Mouse (Mus musculus): ENCODE results near the gene Relch. TPM values are rescaled to one million over a fixed set of nuclear protein-coding genes. Genes with fewer than 3 reads are reported as not detected.
"Not testable (repeated sequence)": the region's sequence is repeated elsewhere in the genome, so short reads cannot be mapped to it uniquely, and the experiment has no call there.

Relch gene
- total RNA-seq, 2 experiments from 2014 or later: 34.2 to 47.3 TPM

DNA sequence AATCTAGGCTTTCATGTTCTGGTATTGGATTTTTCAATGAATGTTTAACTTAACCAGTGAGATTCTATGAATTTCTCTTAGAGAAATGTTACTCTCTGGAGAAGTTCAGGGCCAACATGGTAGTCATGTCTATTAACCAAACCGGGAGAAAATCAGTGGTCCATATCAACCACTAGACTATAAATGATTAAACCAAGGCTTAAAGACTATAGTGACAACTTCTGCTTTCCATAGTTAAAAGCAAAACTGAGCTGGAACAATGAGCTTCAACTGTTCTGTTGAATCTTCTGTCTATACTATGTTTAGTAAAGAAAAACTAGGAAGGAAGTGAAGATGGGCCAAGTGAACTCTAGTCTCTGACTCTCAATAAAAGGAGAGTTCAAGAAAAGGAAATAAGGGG is 82.8 kb downstream of the Relch start:
- DNase-seq: no peak

- DNase-seq: no peak
Observed at GRCm38 (mm10) chr1:105746858-105747596, 83.4 kb downstream of the Relch start.

GRCm38 (mm10) chr1:105748091-105748799 is 84.6 kb downstream of the Relch start:
- DNase-seq: no peak

DNA sequence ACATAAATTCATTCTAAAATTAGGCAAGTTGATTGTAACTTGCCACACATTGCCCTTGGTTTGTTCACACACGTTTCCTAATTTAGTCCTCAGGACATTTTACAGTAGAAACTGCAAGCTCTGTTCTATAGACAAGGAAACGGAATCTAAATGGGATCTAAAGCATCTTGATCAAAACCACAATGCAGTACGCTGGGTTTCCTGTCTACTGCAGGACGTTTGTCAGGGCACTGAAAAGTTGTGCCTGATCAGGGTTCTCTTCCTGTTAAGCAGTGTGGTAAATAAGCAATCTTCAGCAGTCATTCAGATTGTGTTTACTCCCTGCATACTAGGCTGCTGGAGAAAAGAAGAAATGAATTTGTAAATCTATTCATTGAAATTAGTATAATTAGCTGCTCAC is 88.5 kb downstream of the Relch start:
- DNase-seq: no peak

DNA sequence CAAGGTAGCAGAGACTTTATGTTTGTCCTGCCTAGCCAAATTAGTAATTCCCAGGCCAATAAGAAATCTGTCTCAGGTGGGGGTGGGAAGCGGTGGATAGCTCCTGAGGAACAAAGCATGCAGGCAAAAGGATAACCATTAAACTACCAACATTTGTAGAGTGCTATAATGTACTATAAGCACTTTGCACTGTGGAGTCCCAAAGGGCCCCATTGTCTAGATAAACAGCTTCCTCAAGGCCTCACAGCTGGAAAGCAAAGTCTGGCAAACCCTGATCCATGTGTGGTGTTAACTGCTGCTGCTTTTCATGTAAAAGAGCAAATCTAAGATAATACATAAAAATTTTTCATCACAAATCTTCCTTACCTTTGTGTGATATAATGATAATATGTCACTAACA is 89.3 kb downstream of the Relch start:
- no peak for DNase-seq

GRCm38 (mm10) chr1:105758798-105759197 is 95.1 kb downstream of the Relch start:
- DNase-seq: no peak

DNA sequence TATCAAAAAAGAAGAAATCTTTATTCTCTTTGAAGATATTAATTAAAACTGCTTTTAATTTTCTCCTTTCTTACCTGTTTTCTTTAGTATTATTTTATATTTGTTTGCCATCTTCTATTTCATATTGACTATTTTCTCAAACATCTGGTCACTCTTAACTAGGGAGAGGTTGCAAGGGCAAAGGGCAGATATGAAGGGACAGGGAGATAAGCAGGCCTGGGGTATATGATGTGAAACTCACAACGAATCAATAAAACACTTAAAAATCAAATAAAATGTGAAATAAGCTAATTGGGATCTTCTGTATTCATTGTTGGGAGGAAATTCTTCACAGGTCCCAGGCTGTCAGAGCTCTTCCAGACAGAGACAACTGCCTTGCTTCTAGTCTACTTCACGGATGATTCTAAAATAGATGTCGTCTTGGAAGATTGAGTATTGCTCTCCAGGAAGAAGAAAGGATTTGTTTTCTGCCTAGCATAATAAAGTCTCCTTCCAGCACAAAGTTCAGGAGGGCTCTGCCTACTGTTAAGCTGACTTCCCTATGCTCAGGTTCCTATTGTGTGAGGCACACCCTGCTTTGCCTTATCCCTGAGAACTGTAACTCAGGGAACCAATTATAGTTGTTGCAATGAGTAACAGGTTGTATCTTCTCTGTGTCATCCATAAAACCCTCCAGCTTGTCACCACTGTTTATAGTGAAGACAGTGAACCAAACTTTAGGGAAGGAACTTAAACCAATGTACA is 95.9 kb downstream of the Relch start:
- no peak for DNase-seq

DNA sequence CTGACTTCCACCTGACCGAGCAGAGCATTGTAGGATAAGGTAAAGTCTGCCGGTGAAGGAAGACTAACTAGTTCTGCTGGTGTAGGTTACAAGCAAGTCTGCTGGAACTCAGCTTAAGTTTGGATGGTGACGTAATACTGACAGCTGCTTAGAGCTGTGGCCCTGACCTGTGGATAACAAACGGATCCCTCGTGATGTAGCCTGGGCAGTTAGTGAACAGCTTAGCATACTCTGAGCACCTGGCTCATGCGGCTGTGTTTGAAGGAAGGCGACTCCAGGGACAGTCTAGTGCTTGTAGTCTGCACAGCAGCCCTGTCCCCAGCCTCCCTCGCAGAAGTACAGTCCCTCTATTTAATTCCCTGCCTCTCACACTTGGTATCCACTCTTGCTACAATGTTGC is 101.9 kb downstream of the Relch start:
- no peak for DNase-seq

- DNase-seq: not testable (repeated sequence)
Observed at GRCm38 (mm10) chr1:105766099-105766498, 102.4 kb downstream of the Relch start.

DNA sequence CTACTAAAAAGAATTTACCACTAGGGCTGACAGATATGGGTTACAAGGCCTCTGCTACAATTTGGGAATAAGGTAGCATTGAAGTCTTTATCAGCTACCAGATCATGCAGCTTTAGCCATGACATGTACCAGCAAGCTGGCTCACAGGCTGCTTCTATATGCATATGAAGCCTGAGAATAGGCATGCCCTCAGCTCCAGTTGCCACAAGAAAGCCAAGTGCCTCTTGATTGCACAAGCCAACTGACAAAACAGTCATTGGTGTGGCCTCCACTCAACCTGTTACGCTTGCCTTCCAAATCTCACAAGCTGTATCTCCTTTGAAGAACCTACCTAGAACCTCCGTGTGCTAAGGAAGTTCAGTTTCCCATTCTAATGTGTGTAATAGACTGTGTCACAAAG is 104.7 kb downstream of the Relch start:
- no peak for DNase-seq

DNA sequence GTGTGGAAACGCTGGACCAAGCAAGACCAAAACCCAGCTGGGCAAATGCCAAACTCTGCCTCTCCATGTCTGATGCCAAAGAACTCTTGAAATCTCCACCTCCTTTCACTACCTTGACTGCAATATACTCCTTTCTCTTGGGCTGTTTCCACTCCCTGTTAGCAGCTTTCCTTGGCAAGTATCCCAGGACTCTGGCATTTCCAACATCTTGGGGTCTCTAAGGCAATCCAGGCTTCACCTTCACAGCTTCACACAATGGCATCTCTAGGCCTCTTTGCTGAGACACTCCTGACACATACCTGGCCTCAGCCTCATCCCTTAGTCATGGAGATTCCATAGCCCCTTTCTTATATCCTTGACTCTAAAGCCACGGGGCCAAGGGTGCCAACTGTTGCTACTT is 107.0 kb downstream of the Relch start:
- no peak for DNase-seq

GRCm38 (mm10) chr1:105776426-105776825 is 112.8 kb downstream of the Relch start:
- no peak for DNase-seq

DNA sequence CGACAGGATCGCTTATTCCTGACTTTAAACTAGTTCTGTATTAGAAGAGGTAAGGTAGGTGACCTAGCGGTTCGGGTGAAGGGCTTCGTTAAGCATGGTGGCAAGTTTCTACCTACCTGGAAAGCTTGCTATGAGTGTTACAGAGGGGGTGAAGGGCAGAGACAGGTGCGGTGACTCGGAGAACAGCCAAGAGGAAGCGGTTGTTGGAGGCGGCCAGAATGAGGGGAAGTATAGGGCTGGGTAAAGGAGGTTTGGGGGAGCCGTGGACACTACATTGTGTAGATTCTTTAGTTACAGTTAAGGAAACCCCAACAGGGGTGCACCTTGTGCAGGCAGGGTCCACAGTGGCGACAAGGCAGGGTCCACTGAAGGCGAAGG is 116.4 kb downstream of the Relch start:
- DNase-seq: no peak

DNA sequence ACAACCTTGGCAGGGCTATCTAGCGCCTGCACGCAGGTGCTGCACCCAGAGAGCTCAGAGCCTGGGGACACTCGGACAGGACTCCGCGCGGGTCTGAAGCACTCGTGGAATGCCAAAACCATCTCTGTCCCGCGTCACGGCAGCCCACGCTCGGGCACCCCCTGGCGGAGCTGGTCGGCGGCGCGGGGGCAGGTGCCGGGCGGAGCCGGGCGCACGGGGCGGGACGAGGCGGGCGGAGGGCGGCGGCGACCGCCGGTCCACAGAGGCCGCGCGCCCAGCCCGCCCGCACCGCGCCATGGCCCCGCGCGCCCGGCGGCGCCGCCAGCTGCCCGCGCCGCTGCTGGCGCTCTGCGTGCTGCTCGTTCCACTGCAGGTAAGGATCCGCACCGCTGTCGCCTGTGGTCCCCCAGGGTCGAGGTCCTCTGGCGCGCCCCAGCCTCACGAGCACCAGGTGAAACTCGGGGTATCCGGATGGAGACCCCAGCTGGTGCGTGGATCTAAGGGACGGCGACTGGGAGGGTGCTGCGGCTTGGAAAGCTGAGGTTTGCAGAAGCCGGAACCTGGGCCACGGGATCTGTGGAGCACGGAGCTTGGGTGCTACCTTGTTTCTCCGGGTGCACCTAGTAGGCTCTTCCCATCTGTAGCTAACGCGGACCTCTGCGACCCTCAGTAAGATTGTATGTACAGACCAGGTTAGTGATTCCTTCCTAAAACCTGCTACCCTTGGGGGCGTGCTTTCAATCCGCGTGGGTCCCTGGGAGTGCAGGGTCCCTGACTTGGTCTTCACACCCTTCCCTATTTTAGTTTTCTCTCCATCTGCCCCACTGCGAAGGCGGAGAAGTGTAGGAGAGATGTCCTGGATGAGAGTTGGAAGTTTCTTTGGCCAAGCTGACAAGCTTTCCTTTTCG is 117.0 kb downstream of the Relch start, which contains the start of gene Tnfrsf11a:
Gene Tnfrsf11a, plus strand, starts transcription at position 262 of the 908 bp plus-strand sequence.
- DNase-seq: peak; percentile 81

DNA sequence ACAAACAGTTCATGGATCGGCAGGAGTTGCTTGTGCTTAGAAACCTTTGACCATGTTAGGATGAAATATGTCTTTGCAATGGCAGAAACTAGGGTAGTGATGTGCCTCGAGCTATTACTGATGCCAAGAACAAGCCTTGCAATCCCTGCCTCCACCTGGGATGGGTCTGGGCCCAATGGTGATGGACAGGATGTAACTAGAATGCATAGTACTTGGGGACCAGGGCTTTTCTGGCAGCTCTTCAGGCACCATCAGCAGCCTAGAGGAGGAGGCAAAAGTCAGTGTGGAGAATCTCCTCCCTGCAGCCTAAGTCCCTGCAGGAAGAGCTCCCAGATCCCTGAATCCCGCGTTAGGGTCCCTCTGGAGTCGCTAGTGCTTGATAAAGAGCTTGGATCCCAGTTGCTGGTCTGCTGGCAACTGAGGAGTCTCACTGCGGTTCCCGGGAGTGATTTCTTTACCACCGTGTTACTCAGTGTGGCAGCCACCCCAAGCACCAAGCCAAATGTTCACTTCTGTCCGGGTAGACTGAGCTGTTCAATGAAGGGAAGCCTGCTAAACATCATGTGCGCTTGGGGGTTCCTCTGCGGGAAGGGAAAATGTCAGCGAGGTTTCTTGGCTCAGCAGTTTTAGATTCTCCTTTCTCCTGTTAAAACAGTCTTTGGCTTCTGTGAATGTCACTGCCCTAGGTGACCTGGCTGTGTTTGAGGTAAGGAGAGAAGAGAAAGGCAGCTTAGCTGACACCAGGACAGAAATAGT is 117.9 kb downstream of the Relch start:
- DNase-seq: peak; percentile 7

DNA sequence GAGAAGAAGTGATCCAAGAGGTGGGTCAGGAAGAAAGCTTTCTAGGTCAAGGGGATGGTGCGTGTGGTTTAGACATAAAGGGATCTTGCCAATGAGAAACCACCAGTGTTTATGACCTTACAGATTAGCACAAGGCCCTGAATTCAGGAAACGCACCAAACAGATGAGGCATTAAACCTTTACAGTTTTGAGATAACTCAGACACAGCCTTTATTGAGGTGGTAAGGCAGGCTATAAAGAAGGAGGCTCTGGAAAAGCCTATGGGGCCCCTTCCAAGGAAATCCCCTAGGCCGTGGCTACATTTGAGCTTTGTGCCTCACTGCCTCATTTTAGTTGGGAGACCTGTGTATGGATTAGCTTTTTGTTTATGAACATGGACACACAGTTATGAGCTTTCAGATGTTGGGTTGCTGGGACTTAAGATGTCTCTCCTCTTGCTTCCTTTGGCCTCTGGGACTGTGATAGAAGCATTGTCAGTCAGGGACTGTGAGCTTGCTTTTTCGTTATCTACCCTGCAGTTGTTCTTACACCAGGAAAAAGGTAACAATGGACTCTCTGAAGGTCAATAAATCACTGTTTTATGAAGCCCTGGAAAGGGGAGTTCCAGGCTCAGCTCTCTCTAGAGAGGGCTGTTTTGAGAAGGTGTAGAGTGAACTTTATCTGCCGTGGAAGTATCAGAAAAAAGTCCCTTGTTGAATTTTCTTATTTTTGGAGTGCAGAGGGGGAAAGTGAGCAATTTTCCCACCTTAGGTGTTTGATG is 120.8 kb downstream of the Relch start:
- no peak for DNase-seq

- DNase-seq: no peak
Observed at GRCm38 (mm10) chr1:105785146-105785545, 121.5 kb downstream of the Relch start.

- DNase-seq: peak; percentile 5
Observed at GRCm38 (mm10) chr1:105786731-105787357, 123.2 kb downstream of the Relch start.

- no peak for DNase-seq
Observed at GRCm38 (mm10) chr1:105790103-105790502, 126.4 kb downstream of the Relch start.

DNA sequence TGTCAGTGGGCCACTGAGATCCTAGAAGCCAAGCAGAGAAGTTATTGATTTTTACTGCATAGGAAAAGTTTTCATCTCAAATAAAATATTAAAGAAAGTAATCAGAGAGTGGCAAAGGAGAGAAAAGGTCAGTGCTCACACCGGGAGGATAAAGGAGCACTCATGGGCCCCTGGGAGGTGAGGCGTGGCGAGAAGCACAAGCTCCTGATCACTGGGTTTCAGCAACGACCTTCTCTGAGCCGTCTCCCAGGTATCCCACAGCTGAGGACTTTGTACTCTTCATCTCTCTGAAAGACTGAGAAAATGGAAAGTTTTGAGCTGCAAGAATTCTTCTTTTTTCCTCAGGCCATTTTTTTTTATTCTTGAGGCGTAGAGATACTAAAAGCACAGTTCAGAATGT is 131.0 kb downstream of the Relch start:
- DNase-seq: no peak
